Mouse (Mus musculus) liver, embryonic 11.5 days (tissue): ENCODE measurements at regions not wholly inside any gene's neighbourhood (a gene's known extent, or its start where the extent isn't known, plus 50 kb on each side); places are given as distances from the start of the nearest gene placed in this dataset.

Source experiments
- ATAC-seq: fragments of 200-750 bp; cut with Nextera tagmentation; replicated peaks from 2 replicates; pipeline ENCODE4 v1.8.0; 2017; ENCODE audit warnings: moderate number of reproducible peaks, mild to moderate bottlenecking, moderate TSS enrichment, moderate library complexity; ENCODE audit not compliant: low FRiP score
- DNase-seq: peaks from one replicate; pipeline ENCODE4 v3.0.0-alpha.2; 2017; ENCODE audit warnings: low spot score
- H3K27ac ChIP-seq: fragments of 300-500 bp; sonication (generic); 2 replicates; pipeline ENCODE4 v1.5.1; 2014; ENCODE audit warnings: mild to moderate bottlenecking, low read depth, low read length, control low read depth
- H3K27me3 ChIP-seq: fragments of 300-500 bp; sonication (generic); replicated peaks from 2 replicates; pipeline ENCODE4 v1.6.1; 2014; ENCODE audit warnings: low read length, mixed read lengths; ENCODE audit not compliant: control insufficient read depth, insufficient read depth
- H3K36me3 ChIP-seq: fragments of 300-500 bp; sonication (generic); 2 replicates; pipeline ENCODE4 v1.6.1; 2014; ENCODE audit warnings: mild to moderate bottlenecking, low read length, moderate library complexity, mixed read lengths; ENCODE audit not compliant: control insufficient read depth, insufficient read depth
- H3K4me1 ChIP-seq: fragments of 300-500 bp; sonication (generic); replicated peaks from 2 replicates; pipeline ENCODE4 v1.6.1; 2014; ENCODE audit warnings: low read length, mixed read lengths; ENCODE audit not compliant: control insufficient read depth, insufficient read depth
- H3K4me2 ChIP-seq: fragments of 300-500 bp; sonication (generic); 2 replicates; pipeline ENCODE4 v1.6.1; 2014; ENCODE audit warnings: mild to moderate bottlenecking, control low read depth, moderate library complexity
- H3K4me3 ChIP-seq: fragments of 300-500 bp; sonication (generic); 2 replicates; pipeline ENCODE4 v1.5.1; 2014; ENCODE audit warnings: low read depth, low read length, control low read depth
- H3K9ac ChIP-seq: fragments of 300-500 bp; sonication (generic); 2 replicates; pipeline ENCODE4 v1.6.1; 2014; ENCODE audit warnings: low read depth, low read length, control low read depth
- H3K9me3 ChIP-seq: fragments of 300-500 bp; sonication (generic); 2 replicates; pipeline ENCODE4 v1.6.1; 2016; ENCODE audit warnings: low read length, inconsistent platforms, mixed read lengths; ENCODE audit not compliant: control insufficient read depth
- WGBS: fragments of 180-500 bp; shearing (Covaris S2); extraction: QIAGEN DNeasy Blood & Tissue Kit; methylation state at CpG from one replicate; pipeline ENCODE4 v1.1.7; 2014; 5-methylcytosine and 5-hydroxymethylcytosine counted together

DNA sequence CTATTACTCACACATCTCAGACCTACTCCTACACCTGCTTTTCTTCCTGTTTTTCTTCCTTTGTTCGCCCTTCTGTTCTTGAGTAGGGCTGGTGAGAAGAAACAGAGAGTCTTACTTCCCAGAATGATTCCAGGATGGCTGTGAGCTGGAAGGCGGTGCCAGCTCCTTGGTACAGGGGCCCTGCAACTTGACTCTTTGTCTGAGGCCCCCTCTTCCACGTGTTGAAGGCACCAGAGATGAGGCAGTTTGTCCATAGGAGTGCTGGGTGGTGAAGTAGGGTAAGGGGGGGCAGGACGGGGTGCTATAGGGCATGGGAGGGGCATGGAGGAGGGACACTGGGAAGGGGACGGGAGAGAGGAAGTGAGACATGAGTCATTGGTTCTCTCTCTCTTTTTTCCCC is 60.8 kb downstream of the Dmrta2 start:
- H3K27me3 ChIP-seq = no peaks in the 10 kb centered on the region
- H3K9ac ChIP-seq = no peak overlapping the region
- H3K4me2 ChIP-seq = no peak overlapping the region
- no peak for ATAC-seq
- H3K9me3 ChIP-seq = no peaks in the 10 kb centered on the region
- H3K36me3 ChIP-seq = no peaks in the 10 kb centered on the region
- DNase-seq = no peak
- H3K4me1 ChIP-seq = no peaks in the 10 kb centered on the region
- no peak overlapping the region for H3K4me3 ChIP-seq
- 58% methylated on average over 5 of the region's 5 CpGs for WGBS
- no peak overlapping the region for H3K27ac ChIP-seq

DNA sequence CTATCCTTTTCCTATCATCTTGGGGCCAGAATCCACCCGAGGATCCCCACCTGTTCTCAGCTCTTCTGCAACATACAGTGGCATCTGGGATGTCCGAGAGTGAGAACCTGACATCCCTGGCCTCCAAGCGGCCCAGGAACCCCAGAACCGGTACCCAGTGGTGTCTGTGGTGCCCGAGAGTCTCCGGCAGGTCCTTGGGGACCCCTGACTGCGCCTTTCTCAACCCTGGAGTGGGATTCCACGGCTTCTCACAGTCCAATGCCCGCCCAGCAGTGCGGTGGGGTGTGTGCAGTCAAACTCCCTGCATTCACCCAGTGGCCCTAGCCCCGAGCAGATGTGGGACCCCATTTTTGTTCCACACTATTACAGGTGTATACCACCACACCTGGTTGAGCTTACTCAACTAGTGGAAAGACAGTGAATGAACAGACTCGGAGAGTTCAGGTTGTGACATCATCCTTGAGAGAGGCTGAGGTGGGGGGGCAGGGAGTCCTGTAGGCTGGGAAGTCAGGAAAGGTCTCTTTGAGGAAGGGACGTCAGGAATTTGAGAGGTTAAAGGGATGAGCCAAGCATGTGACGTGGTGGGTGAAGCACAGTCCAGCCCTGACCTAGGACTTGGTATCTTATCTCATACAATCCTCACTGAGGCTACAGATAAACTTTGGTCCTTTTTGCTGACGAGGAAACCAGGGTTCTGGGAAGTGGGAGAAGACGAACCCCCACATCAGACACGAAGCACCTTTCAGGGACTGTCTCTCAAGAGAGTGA is 67.2 kb downstream of the Dmrta2 start:
- Histone ChIP-seq H3K9me3 (no peaks in the 10 kb centered on the region), H3K27ac (no peak overlapping the region), H3K36me3 (no peaks in the 10 kb centered on the region), H3K4me3 (no peak overlapping the region), H3K9ac (no peak overlapping the region), H3K4me1 (no peaks in the 10 kb centered on the region), H3K27me3 (no peaks in the 10 kb centered on the region), H3K4me2 (no peak overlapping the region)
- DNase-seq (no peak), ATAC-seq (no peak)
- 71% methylated on average over 17 of the region's 17 CpGs for WGBS

DNA sequence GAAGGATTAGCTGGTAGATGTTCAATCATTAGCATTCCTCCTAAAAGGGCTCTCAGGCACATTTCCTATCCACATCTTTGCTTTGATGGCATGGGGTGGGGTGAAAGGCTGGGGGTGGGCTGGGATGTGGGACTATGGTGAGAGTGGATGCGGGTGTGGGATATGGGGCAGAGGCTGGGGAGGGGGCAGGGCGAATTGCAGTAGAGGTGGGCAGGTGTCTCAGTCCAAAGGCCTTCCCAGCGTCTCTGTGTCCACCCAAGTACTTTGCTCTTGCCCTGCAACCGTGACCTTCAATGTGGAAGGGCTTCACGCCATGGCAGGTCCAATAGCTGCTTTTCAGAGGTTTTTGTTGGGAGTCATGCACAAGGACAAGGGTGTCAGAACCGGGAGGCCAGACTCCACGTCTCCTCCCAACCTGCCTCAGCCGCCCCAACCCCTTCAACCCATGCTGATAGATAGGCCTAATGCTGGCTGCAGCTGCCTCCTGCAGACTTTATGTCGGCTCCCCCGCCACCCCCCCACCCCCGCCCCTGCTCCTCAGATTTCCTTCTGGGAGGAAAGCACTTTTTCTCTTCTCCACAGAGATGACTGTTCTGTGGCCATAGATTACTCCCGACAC is 67.9 kb downstream of the Dmrta2 start:
- no peak overlapping the region for H3K27ac ChIP-seq
- H3K9ac ChIP-seq = no peak overlapping the region

DNA sequence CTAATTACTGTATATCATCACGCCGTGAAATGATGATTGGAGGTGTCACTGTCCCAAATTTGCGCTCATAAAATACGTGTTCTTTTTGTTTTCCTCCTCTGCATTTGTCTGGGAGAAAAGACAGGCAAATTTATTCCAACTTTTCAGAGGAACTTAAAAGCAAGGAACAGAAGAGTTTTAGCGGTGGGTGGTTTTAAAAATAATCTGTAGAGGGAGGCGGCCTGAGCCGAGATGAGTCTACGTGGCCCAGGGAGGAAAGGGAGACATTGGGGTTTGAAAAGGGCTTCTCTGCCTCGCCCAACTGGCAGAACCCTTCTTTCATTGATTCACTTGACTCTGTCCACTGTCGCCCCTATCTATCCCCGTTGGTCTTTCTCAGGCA is 68.4 kb downstream of the Dmrta2 start:
- Histone ChIP-seq H3K4me3 (no peak overlapping the region), H3K9ac (no peak overlapping the region), H3K36me3 (no peaks in the 10 kb centered on the region), H3K27ac (no peak overlapping the region), H3K27me3 (no peaks in the 10 kb centered on the region), H3K4me1 (no peaks in the 10 kb centered on the region), H3K4me2 (no peak overlapping the region), H3K9me3 (no peaks in the 10 kb centered on the region)
- ATAC-seq = no peak
- no peak for DNase-seq
- WGBS = 81% methylated on average over 11 of the region's 11 CpGs

More for the DNA sequence above, 67.9 kb downstream of the Dmrta2 start:
- 63% methylated on average over 12 of the region's 12 CpGs for WGBS
- ATAC-seq (no peak), DNase-seq (no peak)
- Histone ChIP-seq H3K36me3 (no peaks in the 10 kb centered on the region), H3K27me3 (no peaks in the 10 kb centered on the region), H3K4me3 (no peak overlapping the region), H3K9me3 (no peaks in the 10 kb centered on the region), H3K4me2 (no peak overlapping the region), H3K4me1 (no peaks in the 10 kb centered on the region)

DNA sequence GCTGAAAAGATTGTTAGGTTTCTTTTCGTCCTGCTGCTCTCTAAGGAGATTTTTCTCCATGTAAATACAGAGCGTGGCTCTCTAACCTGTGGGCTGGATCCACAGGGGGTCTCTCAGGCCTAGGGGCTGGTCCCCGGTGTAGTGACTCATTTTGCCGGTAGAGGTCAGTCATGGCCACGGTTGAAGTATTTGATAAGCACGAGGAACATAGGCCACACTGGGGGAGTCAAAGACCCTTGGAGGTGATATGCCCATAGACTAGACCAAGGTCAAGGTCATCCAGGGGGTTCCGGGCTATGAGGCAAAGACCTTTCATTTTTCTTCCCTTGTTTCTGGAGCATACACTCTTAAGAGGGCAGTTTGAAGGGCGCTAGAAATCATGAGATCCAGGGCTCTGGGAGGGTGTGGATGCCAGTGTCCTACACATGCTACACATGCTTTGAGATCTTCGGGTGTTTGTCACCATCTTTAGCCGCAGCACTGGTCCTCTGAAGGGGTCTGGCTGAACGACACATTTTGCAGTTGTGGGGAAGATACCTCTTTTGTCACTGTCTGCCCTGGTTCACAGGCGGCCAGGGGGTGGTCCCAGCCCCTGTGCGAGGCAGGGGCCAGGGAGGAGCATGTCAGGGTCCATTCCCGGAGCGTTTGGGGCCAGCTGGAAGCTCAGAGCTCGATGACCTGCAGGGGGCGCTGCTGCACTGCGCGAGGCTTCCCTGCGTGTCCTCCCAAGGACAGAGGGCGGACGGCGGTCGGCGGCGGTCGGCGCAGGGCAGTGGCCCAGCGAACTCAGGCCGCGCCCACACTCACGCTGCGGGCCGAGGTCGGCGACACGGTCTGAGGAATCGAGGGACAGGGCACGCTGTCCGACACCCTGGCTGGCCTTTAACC is 72.8 kb downstream of the Dmrta2 start:
- no peaks in the 10 kb centered on the region for H3K36me3 ChIP-seq
- ATAC-seq = peak; percentile 87

DNA sequence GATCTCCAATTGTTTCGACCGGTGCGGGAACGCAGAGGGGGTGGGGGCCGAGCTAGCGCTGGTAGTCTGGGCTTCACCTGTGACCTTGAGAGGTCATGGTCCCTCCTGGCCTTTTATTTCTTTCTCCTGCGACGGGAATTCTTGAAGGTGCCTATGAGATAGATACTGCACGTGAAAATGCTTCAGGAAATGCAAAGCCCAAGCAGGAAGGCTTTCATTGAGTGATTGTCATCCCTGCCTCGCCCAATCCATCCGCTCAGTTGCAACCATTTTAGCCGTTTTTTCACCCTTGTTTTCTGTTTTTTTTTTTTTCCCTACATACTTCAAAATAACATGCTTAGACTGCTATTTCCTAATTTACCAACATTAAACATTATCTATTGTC is 73.4 kb downstream of the Dmrta2 start:
- 14% methylated on average over 12 of the region's 12 CpGs for WGBS
- H3K36me3 ChIP-seq = no peaks in the 10 kb centered on the region
- no peaks in the 10 kb centered on the region for H3K9me3 ChIP-seq
- H3K4me1 ChIP-seq = 0 out of 2 replicates have a peak, but pooled peaks cover 2% of the 10 kb centered on the region
- H3K4me2 ChIP-seq = peak overlapping the region; percentile 75
- no peaks in the 10 kb centered on the region for H3K27me3 ChIP-seq
- ATAC-seq (no peak), DNase-seq (no peak)
- 0 out of 2 replicates have a peak overlapping the region, but pooled peaks have one; percentile 34 for H3K9ac ChIP-seq
- H3K4me3 ChIP-seq = peak overlapping the region; percentile 44
- H3K27ac ChIP-seq = no peak overlapping the region

More for the DNA sequence above, 72.8 kb downstream of the Dmrta2 start:
- Histone ChIP-seq H3K27me3 (no peaks in the 10 kb centered on the region), H3K4me2 (peak overlapping the region; percentile 75), H3K4me1 (0 out of 2 replicates have a peak, but pooled peaks cover 2% of the 10 kb centered on the region), H3K4me3 (peak overlapping the region; percentile 44), H3K9ac (0 out of 2 replicates have a peak overlapping the region, but pooled peaks have one; percentile 34), H3K9me3 (no peaks in the 10 kb centered on the region), H3K27ac (no peak overlapping the region)
- peak; percentile 87 for DNase-seq
- 5% methylated on average over 40 of the region's 40 CpGs for WGBS

DNA sequence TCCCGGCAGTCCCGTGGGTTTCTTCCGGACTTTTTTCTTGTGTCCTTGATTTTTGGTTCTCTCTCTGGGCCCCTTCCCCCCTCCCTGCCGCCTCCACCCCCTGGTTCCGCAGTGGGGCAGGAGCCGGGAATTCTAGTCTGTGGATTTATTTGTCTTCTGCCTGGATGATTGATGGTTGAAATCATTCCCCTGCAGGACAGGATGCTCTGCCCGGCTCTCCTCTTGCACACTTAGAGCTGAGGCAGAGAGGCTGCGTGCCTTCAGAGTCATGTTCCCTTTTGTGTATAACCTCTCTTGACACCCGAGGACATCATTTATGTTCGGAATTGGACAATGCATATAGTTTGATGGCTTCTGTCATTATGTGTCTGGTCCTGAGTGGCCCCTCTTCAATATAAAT is 74.0 kb downstream of the Dmrta2 start:
- no peaks in the 10 kb centered on the region for H3K27me3 ChIP-seq
- no peak for ATAC-seq

DNA sequence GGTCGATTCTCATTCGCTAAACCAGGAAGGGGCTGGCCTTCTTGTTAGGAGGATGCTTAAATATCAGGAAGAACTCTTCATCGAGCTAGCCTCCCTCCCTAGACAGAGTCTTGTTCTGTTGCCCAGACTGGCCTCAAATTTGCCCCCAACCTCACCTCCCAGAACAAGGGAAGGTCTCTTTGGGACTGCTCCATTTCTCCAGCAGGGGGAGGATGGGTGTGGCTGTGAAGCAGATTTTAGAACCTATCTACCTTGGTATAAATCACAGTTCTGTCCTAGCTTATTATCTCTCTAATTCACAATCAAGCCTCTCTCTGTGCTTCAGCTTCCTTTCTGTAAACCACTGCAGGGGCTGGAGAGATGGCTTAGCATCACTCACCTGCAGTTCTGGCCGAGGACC is 75.1 kb downstream of the Dmrta2 start:
- no peak overlapping the region for H3K4me2 ChIP-seq
- no peaks in the 10 kb centered on the region for H3K36me3 ChIP-seq
- H3K9me3 ChIP-seq = no peaks in the 10 kb centered on the region
- WGBS = 78% methylated on average over 4 of the region's 4 CpGs
- H3K27me3 ChIP-seq = no peaks in the 10 kb centered on the region
- H3K27ac ChIP-seq = no peak overlapping the region
- no peak for ATAC-seq
- 0 out of 2 replicates have a peak, but pooled peaks cover 2% of the 10 kb centered on the region for H3K4me1 ChIP-seq
- DNase-seq = no peak
- no peak overlapping the region for H3K9ac ChIP-seq
- no peak overlapping the region for H3K4me3 ChIP-seq

More for the DNA sequence above, 74.0 kb downstream of the Dmrta2 start:
- Histone ChIP-seq H3K4me2 (no peak overlapping the region), H3K4me3 (no peak overlapping the region), H3K9me3 (no peaks in the 10 kb centered on the region), H3K9ac (no peak overlapping the region), H3K27ac (no peak overlapping the region), H3K4me1 (0 out of 2 replicates have a peak, but pooled peaks cover 2% of the 10 kb centered on the region), H3K36me3 (no peaks in the 10 kb centered on the region)
- DNase-seq = no peak
- 44% methylated on average over 10 of the region's 10 CpGs for WGBS
